Mouse (Mus musculus): ENCODE measurements at regions not wholly inside any gene's neighbourhood (a gene's known extent, or its start where the extent isn't known, plus 50 kb on each side); places are given as distances from the start of the nearest gene placed in this dataset.

- TF ChIP-seq POLR2A (IDR thresholded peaks at IDR 0.05; ENCODE audit: insufficient read depth, low read depth, low read length): no peak
- no peak for TF ChIP-seq CTCF (IDR thresholded peaks at IDR 0.05; ENCODE audit: insufficient read depth, low read depth, low read length)
- Histone ChIP-seq H3K4me1 (ENCODE audit: control insufficient read depth, insufficient read depth, low read length) (no peaks in the 10 kb centered on the region), H3K4me3 (ENCODE audit: insufficient read depth, low read depth, low read length) (no peak overlapping the region), H3K27ac (ENCODE audit: insufficient read depth, low read depth, low read length) (no peak overlapping the region)
- WGBS: 66% methylated on average over 10 of the region's 10 CpGs
These were observed 245.9 kb downstream of the Ankrd16 start for GRCm38 (mm10) chr2:12023402-12024111.

- TF ChIP-seq CTCF (IDR thresholded peaks at IDR 0.05; ENCODE audit: insufficient read depth, low read depth, low read length) (no peak), POLR2A (IDR thresholded peaks at IDR 0.05; ENCODE audit: insufficient read depth, low read depth, low read length) (no peak)
- Histone ChIP-seq H3K4me3 (ENCODE audit: insufficient read depth, low read depth, low read length) (no peak overlapping the region), H3K4me1 (ENCODE audit: control insufficient read depth, insufficient read depth, low read length) (no peaks in the 10 kb centered on the region), H3K27ac (ENCODE audit: insufficient read depth, low read depth, low read length) (no peak overlapping the region)
- WGBS: 57% methylated on average over 1 of the region's 1 CpGs
These were observed 248.5 kb downstream of the Ankrd16 start for GRCm38 (mm10) chr2:12026220-12026619.

GRCm38 (mm10) chr2:12033518-12034322 lies 256.0 kb downstream of the Ankrd16 start:
- TF ChIP-seq CTCF (IDR thresholded peaks at IDR 0.05; ENCODE audit: insufficient read depth, low read depth, low read length): no peak
- no peak for TF ChIP-seq POLR2A (IDR thresholded peaks at IDR 0.05; ENCODE audit: insufficient read depth, low read depth, low read length)
- WGBS: 69% methylated on average over 11 of the region's 11 CpGs
- Histone ChIP-seq H3K4me1 (ENCODE audit: control insufficient read depth, insufficient read depth, low read length) (no peaks in the 10 kb centered on the region), H3K27ac (ENCODE audit: insufficient read depth, low read depth, low read length) (no peak overlapping the region), H3K4me3 (ENCODE audit: insufficient read depth, low read depth, low read length) (no peak overlapping the region)

- Histone ChIP-seq H3K27ac (ENCODE audit: insufficient read depth, low read depth, low read length) (no peak overlapping the region), H3K4me3 (ENCODE audit: insufficient read depth, low read depth, low read length) (no peak overlapping the region), H3K4me1 (ENCODE audit: control insufficient read depth, insufficient read depth, low read length) (no peaks in the 10 kb centered on the region)
- TF ChIP-seq POLR2A (IDR thresholded peaks at IDR 0.05; ENCODE audit: insufficient read depth, low read depth, low read length) (no peak), CTCF (IDR thresholded peaks at IDR 0.05; ENCODE audit: insufficient read depth, low read depth, low read length) (no peak)
- WGBS: 64% methylated on average over 8 of the region's 8 CpGs
These were observed 256.6 kb downstream of the Ankrd16 start for GRCm38 (mm10) chr2:12034323-12034585.

GRCm38 (mm10) chr2:12049386-12049785 lies 252.3 kb downstream of the Itga8 start:
- Histone ChIP-seq H3K27ac (ENCODE audit: insufficient read depth, low read depth, low read length) (peak overlapping the region; percentile 69; the same call in 1 of the 2 replicates), H3K4me3 (ENCODE audit: insufficient read depth, low read depth, low read length) (no peak overlapping the region), H3K4me1 (ENCODE audit: control insufficient read depth, insufficient read depth, low read length) (peaks cover 3% of the 10 kb centered on the region; the same call in 1 of the 2 replicates)
- no peak for TF ChIP-seq POLR2A (IDR thresholded peaks at IDR 0.05; ENCODE audit: insufficient read depth, low read depth, low read length)
- TF ChIP-seq CTCF (IDR thresholded peaks at IDR 0.05; ENCODE audit: insufficient read depth, low read depth, low read length): no peak
- WGBS: 48% methylated on average over 7 of the region's 7 CpGs

GRCm38 (mm10) chr2:12049972-12050371 lies 251.8 kb downstream of the Itga8 start:
- Histone ChIP-seq H3K4me1 (ENCODE audit: control insufficient read depth, insufficient read depth, low read length) (peaks cover 3% of the 10 kb centered on the region; the same call in 1 of the 2 replicates), H3K4me3 (ENCODE audit: insufficient read depth, low read depth, low read length) (no peak overlapping the region), H3K27ac (ENCODE audit: insufficient read depth, low read depth, low read length) (no peak overlapping the region)
- no peak for TF ChIP-seq POLR2A (IDR thresholded peaks at IDR 0.05; ENCODE audit: insufficient read depth, low read depth, low read length)

- H3K4me1 ChIP-seq (ENCODE audit: control insufficient read depth, insufficient read depth, low read length): peaks cover 3% of the 10 kb centered on the region; the same call in 1 of the 2 replicates
- TF ChIP-seq CTCF (IDR thresholded peaks at IDR 0.05; ENCODE audit: insufficient read depth, low read depth, low read length) (no peak), POLR2A (IDR thresholded peaks at IDR 0.05; ENCODE audit: insufficient read depth, low read depth, low read length) (no peak)
- peak overlapping the region; percentile 56; the same call in 1 of the 2 replicates for H3K27ac ChIP-seq (ENCODE audit: insufficient read depth, low read depth, low read length)
- no peak overlapping the region for H3K4me3 ChIP-seq (ENCODE audit: insufficient read depth, low read depth, low read length)
- WGBS: 46% methylated on average over 8 of the region's 8 CpGs
These were observed 248.1 kb downstream of the Itga8 start for GRCm38 (mm10) chr2:12053404-12054164.

GRCm38 (mm10) chr2:12054165-12054500 lies 247.6 kb downstream of the Itga8 start:
- Histone ChIP-seq H3K27ac (ENCODE audit: insufficient read depth, low read depth, low read length) (0 out of 2 replicates have a peak overlapping the region, but pooled peaks have one; percentile 48), H3K4me1 (ENCODE audit: control insufficient read depth, insufficient read depth, low read length) (peaks cover 3% of the 10 kb centered on the region; the same call in 1 of the 2 replicates), H3K4me3 (ENCODE audit: insufficient read depth, low read depth, low read length) (no peak overlapping the region)
- WGBS: 25% methylated on average over 3 of the region's 3 CpGs
- no peak for TF ChIP-seq CTCF (IDR thresholded peaks at IDR 0.05; ENCODE audit: insufficient read depth, low read depth, low read length)
- TF ChIP-seq POLR2A (IDR thresholded peaks at IDR 0.05; ENCODE audit: insufficient read depth, low read depth, low read length): no peak
